Mouse (Mus musculus) liver, embryonic 15.5 days (tissue): ENCODE data around the gene Chd9. TPM values are rescaled to one million over a fixed set of nuclear protein-coding genes. Genes with fewer than 3 reads are reported as not detected.

Source experiments
- ATAC-seq: fragments of 200-750 bp; cut with Nextera tagmentation; 2 replicates; pipeline ENCODE4 v1.8.0; 2017; ENCODE audit warnings: moderate number of reproducible peaks, mild to moderate bottlenecking, moderate library complexity; ENCODE audit not compliant: insufficient read depth
- H3K27ac ChIP-seq: fragments of 300-500 bp; sonication (generic); replicated peaks from 2 replicates; pipeline ENCODE4 v1.5.1; 2015; ENCODE audit warnings: mild to moderate bottlenecking, inconsistent platforms
- H3K27me3 ChIP-seq: fragments of 300-500 bp; sonication (generic); 2 replicates; pipeline ENCODE4 v1.6.1; 2015; ENCODE audit warnings: mild to moderate bottlenecking, inconsistent platforms
- H3K36me3 ChIP-seq: fragments of 300-500 bp; sonication (generic); replicated peaks from 2 replicates; pipeline ENCODE4 v1.6.1; 2015; ENCODE audit warnings: moderate library complexity, mild to moderate bottlenecking, inconsistent platforms
- H3K4me1 ChIP-seq: fragments of 300-500 bp; sonication (generic); replicated peaks from 2 replicates; pipeline ENCODE4 v1.6.1; 2015; ENCODE audit warnings: inconsistent platforms
- H3K4me2 ChIP-seq: fragments of 300-500 bp; sonication (generic); 2 replicates; pipeline ENCODE4 v1.6.1; 2015; ENCODE audit warnings: moderate library complexity, mild to moderate bottlenecking, inconsistent platforms
- H3K4me3 ChIP-seq: fragments of 300-500 bp; sonication (generic); replicated peaks from 2 replicates; pipeline ENCODE4 v1.5.1; 2015; ENCODE audit warnings: mild to moderate bottlenecking, inconsistent platforms
- H3K9ac ChIP-seq: fragments of 300-500 bp; sonication (generic); 2 replicates; pipeline ENCODE4 v1.6.1; 2015; ENCODE audit warnings: moderate library complexity, mild to moderate bottlenecking, inconsistent platforms
- H3K9me3 ChIP-seq: fragments of 300-500 bp; sonication (generic); replicated peaks from 2 replicates; pipeline ENCODE4 v1.6.1; 2016; ENCODE audit warnings: inconsistent platforms
- WGBS: fragments of 180-500 bp; shearing (Covaris S2); methylation state at CpG from one replicate; pipeline ENCODE4 v1.1.7; 2015; ENCODE audit warnings: mixed read lengths; ENCODE audit not compliant: insufficient replicate concordance; 5-methylcytosine and 5-hydroxymethylcytosine counted together
- polyA plus RNA-seq: library from polyadenylated mRNA; unstranded; fragments of >200 nt; fragmentation: Nextera tagmentation; extraction: Ambion mirVana; gene quantifications from 2 replicates; pipeline ENCODE4 v1.2.1, GENCODE M21; 2015

Chd9 gene
- polyA plus RNA-seq, 1 experiment from 2014 or later: 13.2 TPM

- WGBS: 62% methylated on average over 14 of the region's 14 CpGs
- no peaks in the 10 kb centered on the region for H3K9me3 ChIP-seq
These were observed 66.2 kb downstream of the Chd9 start for GRCm38 (mm10) chr8:90894231-90894914.

GRCm38 (mm10) chr8:90897343-90897742 is 69.2 kb downstream of the Chd9 start:
- H3K27ac ChIP-seq: no peak overlapping the region
- no peaks in the 10 kb centered on the region for H3K36me3 ChIP-seq
- no peaks in the 10 kb centered on the region for H3K27me3 ChIP-seq
- no peak overlapping the region for H3K4me3 ChIP-seq
- no peak overlapping the region for H3K9ac ChIP-seq
- no peaks in the 10 kb centered on the region for H3K9me3 ChIP-seq
- no peaks in the 10 kb centered on the region; the same call in 1 of the 2 replicates for H3K4me1 ChIP-seq
- no peak for ATAC-seq
- H3K4me2 ChIP-seq: no peak overlapping the region
- WGBS: 72% methylated on average over 5 of the region's 5 CpGs

More at GRCm38 (mm10) chr8:90894231-90894914, 66.2 kb downstream of the Chd9 start:
- Histone ChIP-seq H3K27me3 (no peaks in the 10 kb centered on the region), H3K27ac (no peak overlapping the region), H3K36me3 (no peaks in the 10 kb centered on the region), H3K4me3 (no peak overlapping the region), H3K4me1 (peaks cover 3% of the 10 kb centered on the region; the same call in 1 of the 2 replicates), H3K4me2 (no peak overlapping the region), H3K9ac (no peak overlapping the region)
- no peak for ATAC-seq

- Histone ChIP-seq H3K27ac (no peak overlapping the region), H3K4me2 (no peak overlapping the region), H3K9ac (no peak overlapping the region), H3K27me3 (no peaks in the 10 kb centered on the region), H3K36me3 (no peaks in the 10 kb centered on the region), H3K4me3 (no peak overlapping the region), H3K9me3 (no peaks in the 10 kb centered on the region), H3K4me1 (no peaks in the 10 kb centered on the region; the same call in 1 of the 2 replicates)
- ATAC-seq: no peak
- WGBS: 14% methylated on average over 6 of the region's 6 CpGs
These were observed 70.4 kb downstream of the Chd9 start for GRCm38 (mm10) chr8:90898578-90898977.

GRCm38 (mm10) chr8:90902002-90902401 is 73.8 kb downstream of the Chd9 start:
- 61% methylated on average over 2 of the region's 2 CpGs for WGBS
- no peaks in the 10 kb centered on the region for H3K36me3 ChIP-seq
- H3K27me3 ChIP-seq: peaks cover 5% of the 10 kb centered on the region
- no peak overlapping the region for H3K4me3 ChIP-seq
- no peak for ATAC-seq
- H3K4me1 ChIP-seq: no peaks in the 10 kb centered on the region; the same call in 1 of the 2 replicates
- no peak overlapping the region for H3K27ac ChIP-seq
- H3K9ac ChIP-seq: no peak overlapping the region
- H3K4me2 ChIP-seq: no peak overlapping the region
- H3K9me3 ChIP-seq: no peaks in the 10 kb centered on the region

DNA sequence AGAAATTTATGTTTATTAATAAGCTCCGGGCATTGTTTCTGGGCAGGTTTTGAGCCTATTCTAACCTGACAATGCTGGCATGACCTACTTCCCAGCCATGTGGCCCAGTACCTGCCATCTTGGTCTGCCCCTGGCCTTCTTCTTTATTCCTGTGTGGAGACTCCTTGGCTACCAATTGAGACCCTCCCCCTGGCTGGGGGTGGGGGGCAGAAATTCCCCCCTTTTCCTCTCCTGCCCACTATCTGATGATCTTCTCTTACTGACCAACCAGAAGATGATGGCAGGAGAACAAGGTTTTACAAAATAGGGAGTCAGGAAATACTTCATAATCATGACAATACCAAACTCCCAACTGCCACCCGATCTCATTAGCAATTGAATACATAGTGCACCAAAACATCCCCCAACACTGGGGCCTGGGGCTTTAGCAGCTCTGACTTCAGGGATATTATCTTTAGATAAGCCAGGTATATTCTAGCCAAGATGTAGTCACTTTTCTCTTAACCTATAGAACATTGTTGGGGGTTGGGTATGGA is 76.1 kb downstream of the Chd9 start:
- H3K9ac ChIP-seq: no peak overlapping the region
- H3K9me3 ChIP-seq: no peaks in the 10 kb centered on the region
- WGBS: 69% methylated on average over 2 of the region's 2 CpGs
- no peaks in the 10 kb centered on the region for H3K36me3 ChIP-seq
- no peak overlapping the region for H3K27ac ChIP-seq
- H3K4me1 ChIP-seq: peaks cover 14% of the 10 kb centered on the region
- H3K4me3 ChIP-seq: no peak overlapping the region
- ATAC-seq: no peak
- H3K27me3 ChIP-seq: peaks cover 10% of the 10 kb centered on the region
- H3K4me2 ChIP-seq: no peak overlapping the region

- Histone ChIP-seq H3K9me3 (no peaks in the 10 kb centered on the region), H3K9ac (no peak overlapping the region), H3K4me2 (peak overlapping the region; percentile 96), H3K4me3 (no peak overlapping the region), H3K36me3 (no peaks in the 10 kb centered on the region), H3K27me3 (peaks cover 10% of the 10 kb centered on the region), H3K27ac (no peak overlapping the region), H3K4me1 (peaks cover 14% of the 10 kb centered on the region)
- no peak for ATAC-seq
- 91% methylated on average over 4 of the region's 4 CpGs for WGBS
These were observed 78.8 kb downstream of the Chd9 start for GRCm38 (mm10) chr8:90906922-90907321.

GRCm38 (mm10) chr8:90907516-90907847 is 79.3 kb downstream of the Chd9 start:
- Histone ChIP-seq H3K9me3 (no peaks in the 10 kb centered on the region), H3K27me3 (peaks cover 10% of the 10 kb centered on the region), H3K27ac (peak overlapping the region; percentile 84), H3K4me2 (peak overlapping the region; percentile 96), H3K4me1 (peaks cover 14% of the 10 kb centered on the region), H3K36me3 (no peaks in the 10 kb centered on the region), H3K9ac (peak overlapping the region; percentile 74), H3K4me3 (peak overlapping the region; percentile 84)
- 28% methylated on average over 10 of the region's 10 CpGs for WGBS
- ATAC-seq: no peak

GRCm38 (mm10) chr8:90907848-90908551 is 79.8 kb downstream of the Chd9 start:
- H3K9ac ChIP-seq: peak overlapping the region; percentile 74
- H3K9me3 ChIP-seq: no peaks in the 10 kb centered on the region
- H3K4me1 ChIP-seq: peaks cover 14% of the 10 kb centered on the region
- WGBS: under 1% methylated on average over 89 of the region's 89 CpGs
- H3K4me2 ChIP-seq: peak overlapping the region; percentile 96
- H3K27ac ChIP-seq: peak overlapping the region; percentile 84
- no peaks in the 10 kb centered on the region for H3K36me3 ChIP-seq
- H3K4me3 ChIP-seq: peak overlapping the region; percentile 84
- ATAC-seq: peak; percentile 97
- peaks cover 10% of the 10 kb centered on the region for H3K27me3 ChIP-seq

DNA sequence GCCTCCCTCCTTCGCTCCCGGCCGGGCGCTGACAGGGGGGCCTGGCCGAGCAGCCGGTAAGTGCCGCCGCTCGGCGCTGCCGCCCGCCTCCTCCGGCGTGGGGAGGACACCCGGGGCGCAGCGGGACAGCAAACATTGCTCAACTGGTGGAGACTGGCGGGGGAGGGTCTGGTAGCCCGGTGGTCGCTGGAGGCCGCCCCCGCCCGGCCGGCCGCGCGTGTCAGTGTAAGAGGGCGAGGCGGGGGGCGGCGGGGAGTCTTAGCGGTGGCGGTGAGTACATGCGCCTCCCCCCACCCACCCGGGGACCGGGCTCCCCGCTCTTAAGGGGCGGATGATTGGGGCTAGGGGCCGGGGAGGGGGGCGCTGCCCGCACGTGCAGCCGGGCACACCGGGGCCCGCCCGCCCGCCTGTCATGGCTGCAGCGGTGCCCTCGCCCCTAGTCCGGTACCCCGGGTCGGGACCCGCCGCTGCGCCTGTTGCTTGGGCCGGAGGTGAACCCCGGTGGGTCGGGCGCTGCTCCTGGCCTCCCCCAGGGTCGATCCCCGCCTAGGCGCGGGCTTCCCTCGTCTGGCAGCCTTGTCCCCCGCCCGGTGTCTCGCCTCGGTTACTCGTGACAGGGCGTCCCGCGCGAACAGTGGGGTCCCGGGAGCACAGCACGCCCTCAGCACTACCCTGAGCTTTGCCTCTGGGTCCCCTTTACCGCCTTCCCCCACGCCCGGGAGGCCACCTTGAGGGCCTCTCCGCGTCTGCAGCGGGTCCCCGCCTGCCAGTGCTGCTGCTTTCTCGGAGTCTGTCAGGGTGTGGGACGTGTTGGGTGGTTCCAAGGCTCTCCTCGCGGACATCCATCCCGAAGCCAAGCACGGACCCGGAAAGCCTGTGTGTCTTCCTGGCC is 80.7 kb downstream of the Chd9 start:
- Histone ChIP-seq H3K36me3 (no peaks in the 10 kb centered on the region), H3K4me3 (peak overlapping the region; percentile 84), H3K9ac (peak overlapping the region; percentile 74), H3K4me2 (peak overlapping the region; percentile 96), H3K9me3 (no peaks in the 10 kb centered on the region), H3K4me1 (peaks cover 14% of the 10 kb centered on the region), H3K27me3 (peaks cover 10% of the 10 kb centered on the region), H3K27ac (peak overlapping the region; percentile 84)
- under 1% methylated on average over 89 of the region's 89 CpGs for WGBS
- no peak for ATAC-seq

- 57% methylated on average over 3 of the region's 3 CpGs for WGBS
- Histone ChIP-seq H3K9me3 (no peaks in the 10 kb centered on the region), H3K27ac (no peak overlapping the region), H3K4me3 (no peak overlapping the region), H3K4me1 (no peaks in the 10 kb centered on the region), H3K27me3 (no peaks in the 10 kb centered on the region), H3K4me2 (no peak overlapping the region), H3K9ac (no peak overlapping the region), H3K36me3 (no peaks in the 10 kb centered on the region)
- ATAC-seq: no peak
These were observed 95.2 kb downstream of the Chd9 start for GRCm38 (mm10) chr8:90923158-90923905.
